Mouse (Mus musculus) layer of hippocampus, postnatal 14 days (tissue): ENCODE measurements at regions not wholly inside any gene's neighbourhood (a gene's known extent, or its start where the extent isn't known, plus 50 kb on each side); places are given as distances from the start of the nearest gene placed in this dataset.
A peak's percentile ranks its signal among the peaks of the same experiment; 100 is the strongest.
"Not testable (repeated sequence)": the region's sequence is repeated elsewhere in the genome, so short reads cannot be mapped to it uniquely, and the experiment has no call there.

Experiments
- DNase-seq, 2 experiments: peaks; one replicate each; pipeline ENCODE4 v3.0.0; 2021 to 2022; ENCODE audit warnings: low spot score in 2 of 2, mixed read lengths in 1 of 2

DNA sequence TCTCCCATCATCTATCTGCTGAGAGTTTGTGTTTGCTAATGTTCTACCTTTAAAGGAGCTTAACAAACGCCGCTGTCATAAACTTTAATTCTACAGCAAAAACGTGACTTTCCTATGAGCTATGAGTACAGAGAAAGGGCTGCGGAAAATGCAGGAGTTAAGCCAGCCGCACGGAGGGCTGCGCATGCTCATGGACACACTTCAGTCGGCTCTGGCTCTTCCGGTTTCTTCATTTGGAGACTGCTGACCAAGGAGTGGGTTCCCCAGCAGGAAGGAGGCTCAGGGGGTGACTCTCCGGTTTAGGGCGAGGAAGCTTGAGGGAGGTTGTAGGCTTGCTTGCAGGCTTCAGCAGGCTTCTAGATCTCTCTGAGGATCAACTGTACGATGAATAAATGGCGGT lies 59.3 kb downstream of the Sox2 start:
- DNase-seq = no peak

DNA sequence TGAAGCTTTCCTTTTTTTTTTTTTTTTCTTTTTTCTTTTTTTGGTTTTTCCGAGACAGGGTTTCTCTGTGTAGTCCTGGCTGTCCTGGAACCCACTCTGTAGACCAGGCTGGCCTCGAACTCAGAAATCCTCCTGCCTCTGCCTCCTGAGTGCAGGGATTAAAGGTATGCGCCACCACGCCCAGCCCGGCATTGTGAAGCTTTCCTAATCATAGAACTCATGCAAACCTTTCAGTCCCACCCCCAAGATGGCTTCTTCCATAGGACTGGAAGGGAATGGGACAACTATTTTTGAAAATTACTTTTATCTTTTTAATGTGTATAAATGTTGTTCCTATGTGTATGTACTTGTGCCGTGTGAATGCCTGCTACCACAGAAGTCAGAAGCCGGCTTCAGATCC lies 61.9 kb downstream of the Sox2 start:
- DNase-seq = not testable (repeated sequence)

DNA sequence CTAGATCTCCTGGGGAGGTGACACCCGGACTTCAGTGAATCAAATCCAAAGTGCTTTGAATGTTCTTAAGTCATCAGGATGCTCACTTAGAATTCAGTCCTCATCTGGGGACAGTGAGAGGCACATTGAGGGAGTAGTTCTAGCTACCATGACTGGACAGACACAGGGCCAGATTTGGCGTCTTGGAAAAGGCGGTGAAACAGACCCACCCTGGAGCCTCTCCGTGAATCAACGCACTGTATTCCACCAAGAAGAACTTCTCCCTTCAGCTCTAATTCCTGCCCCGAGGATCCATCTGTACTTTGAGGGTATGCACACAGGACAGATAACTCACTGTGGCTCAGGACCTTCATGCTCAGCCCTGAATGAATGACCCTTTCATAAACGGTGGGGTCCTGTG lies 72.3 kb downstream of the Sox2 start:
- peak in 1 of 2 experiments; percentile 55 for DNase-seq

DNA sequence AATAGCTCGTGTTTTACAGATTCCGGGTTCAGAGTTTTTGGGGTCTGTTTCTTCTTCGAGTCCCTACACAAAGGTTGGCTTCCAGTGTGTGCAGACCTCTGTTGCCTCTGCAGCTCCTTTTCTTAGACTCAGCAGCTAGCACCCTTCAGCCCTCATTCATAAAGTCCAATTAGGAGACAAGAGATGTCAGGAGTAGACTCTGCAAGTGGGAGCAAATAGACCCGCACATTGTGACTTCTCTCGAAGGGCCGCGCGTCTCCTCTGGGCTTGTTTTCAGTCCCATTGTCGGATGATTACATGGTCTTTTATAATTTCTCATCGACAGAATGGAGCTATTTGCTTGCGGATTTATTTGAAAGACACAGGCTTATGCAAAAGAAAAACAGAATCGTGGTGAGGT lies 76.8 kb downstream of the Sox2 start:
- no peak for DNase-seq

DNA sequence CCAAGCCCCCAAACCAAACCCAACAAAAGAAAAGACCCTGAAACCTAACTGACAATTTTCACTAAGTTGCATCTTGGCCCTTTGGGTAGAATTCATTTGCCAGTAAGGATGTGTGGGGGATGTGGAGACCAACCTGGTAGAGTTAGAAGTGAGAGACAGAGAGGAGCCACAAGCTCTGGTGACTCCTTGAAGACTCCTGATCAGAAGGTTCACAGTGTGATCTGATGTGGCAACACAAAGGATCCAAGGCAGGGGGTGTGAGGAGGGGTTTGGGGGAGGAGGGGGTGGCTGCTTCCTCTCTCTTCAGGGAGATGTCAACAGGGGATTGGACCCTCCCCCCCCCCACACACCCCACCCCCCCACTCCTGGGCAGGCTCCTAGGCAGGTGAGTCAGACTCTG lies 78.1 kb downstream of the Sox2 start:
- DNase-seq = no peak

DNA sequence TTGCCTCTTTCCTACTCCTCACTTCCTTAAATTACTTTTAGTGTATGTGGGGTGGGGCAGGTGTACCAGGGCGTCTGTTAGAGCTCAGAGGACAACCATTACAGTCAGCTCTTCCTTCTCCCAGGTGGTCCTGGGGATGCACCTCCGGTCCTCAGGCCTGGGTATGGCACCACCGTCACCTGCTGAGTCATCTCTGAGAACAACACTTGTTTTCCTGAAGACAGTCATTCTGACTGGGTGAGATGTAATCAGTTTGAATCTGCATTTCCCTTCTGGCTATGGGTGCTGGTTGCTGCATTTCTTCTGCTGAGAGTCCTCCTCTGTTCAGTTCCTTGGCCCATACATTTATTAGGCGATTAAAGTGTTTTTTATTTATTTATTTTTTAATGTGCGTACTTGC lies 84.8 kb downstream of the Sox2 start:
- no peak for DNase-seq

DNA sequence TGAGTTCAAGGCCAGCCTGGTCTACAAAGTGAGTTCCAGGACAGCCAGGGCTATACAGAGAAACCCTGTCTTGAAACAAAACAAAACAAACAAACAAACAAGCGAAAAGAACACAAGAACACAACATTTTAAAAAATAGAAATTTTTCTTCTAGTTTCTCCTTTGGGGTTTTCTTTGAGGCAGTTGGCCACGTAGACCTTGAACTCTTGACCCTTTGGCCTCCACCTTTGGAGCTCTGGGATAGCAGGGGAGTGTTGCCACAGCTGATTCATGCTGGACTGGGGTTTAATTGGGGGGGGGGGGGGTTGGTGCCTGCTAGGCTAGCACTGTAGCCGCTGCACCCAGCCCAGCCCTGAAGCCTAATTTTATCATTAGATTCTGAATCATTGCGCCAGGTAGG lies 87.8 kb downstream of the Sox2 start:
- DNase-seq = no peak

DNA sequence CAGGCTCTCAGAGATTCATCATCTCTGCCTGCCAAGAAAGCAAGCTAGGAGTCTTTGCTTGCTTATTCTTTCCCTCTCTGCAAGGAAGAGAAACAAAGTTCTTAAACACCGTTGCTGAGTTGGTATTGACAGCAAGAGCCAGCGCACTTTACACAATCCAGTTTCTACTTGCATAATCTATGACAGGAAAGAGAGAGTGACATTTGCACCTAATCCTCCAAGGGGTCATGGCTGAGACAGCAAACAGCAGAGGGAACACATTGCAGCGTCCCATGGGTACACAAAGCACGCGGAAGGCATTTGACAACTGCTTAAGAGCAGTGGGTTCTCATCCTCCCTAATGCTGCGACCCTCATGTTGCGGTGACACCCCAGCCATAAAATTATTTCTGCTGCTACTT lies 88.7 kb downstream of the Sox2 start:
- DNase-seq = no peak

DNA sequence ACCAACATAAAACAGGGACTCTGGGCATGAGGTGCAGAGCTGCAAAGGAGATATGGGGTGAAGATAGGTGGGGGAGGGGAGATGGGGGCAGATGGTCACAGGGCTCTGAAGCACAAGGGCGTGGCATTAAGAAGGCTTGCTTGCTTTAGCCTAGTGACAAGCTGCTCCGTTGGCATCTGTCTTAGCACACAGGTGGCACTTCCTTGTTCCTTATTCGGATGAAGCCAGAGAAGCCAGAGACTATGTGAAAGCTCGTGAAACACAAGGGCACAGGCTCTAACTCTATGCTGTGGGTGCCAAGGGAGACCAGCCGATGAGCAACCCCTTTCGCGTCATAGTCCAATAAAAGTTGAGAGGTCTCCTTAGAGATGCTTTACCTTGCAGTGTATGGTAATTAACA lies 89.5 kb downstream of the Sox2 start:
- DNase-seq = no peak

DNA sequence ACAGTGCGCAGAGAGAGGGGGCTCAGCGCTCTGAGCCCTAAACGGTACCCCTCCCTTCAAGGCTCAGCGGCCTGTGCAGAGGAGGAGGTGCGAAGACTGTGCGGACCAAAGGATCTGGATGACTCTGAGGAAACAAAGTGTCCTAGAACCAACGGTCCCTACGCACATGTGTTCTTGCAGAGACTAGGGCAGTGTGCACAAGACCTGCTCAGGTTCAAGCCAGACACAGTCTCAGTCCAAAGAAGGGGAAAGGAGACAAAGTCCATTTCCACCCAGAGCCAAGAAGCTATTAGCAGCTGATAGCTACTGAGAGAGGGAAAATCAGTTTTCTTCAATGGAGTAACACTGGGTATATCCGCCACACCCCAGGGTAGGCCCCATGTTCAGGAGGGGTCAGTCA lies 89.9 kb downstream of the Sox2 start:
- DNase-seq = no peak

DNA sequence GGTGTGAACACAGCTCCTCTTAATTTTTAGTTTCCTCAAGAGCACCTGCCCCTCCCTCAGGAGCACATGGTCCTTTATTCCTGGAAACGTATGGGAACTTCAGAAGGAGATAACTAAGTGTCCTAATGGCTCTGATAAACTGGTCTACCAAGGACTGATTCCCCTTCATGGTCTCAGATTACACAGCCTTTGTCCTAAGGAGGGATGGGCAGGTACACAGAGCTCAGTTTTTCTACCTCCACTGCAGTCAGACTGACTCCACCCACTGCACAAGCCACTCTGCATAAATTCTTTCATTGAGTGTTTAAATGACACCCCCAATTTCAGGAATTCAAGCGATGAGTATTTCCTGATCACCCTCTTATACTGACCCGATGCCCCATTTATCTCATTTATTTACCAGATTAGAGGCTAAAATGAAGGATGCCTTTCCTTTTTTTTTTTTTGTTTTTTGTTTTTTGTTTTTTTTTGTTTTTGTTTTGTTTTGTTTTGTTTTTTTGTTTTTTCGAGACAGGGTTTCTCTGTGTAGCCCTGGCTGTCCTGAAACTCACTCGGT lies 95.1 kb downstream of the Sox2 start:
- no peak for DNase-seq

DNA sequence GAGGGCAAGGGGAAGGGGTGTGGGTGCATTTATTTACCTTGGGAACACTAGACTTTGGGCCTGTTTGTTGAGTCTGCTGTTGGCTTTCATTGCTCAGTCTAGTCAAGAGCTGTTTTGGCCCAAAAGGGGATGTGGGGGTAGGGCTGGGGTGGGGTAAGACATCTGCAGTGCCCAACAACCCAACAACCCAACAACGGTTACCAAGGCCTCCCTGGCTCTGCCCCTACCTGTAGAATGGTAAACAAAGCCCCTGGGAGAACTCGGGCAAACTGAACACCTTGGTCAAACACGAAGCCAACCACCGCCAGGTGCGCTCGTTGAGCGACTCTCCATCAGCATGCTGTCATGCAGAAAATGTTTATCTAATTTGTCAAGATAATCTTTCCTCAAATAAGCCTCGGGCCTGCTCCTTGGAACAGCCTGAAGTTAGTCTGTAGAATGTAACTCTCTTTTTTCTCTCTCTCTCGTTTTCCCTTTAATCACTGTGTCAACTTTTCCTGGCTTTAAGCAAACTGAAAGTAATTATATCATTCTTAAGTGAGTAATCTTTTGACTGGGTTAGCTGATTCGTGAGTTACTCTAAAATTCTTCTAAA lies 97.4 kb downstream of the Sox2 start:
- no peak for DNase-seq

DNA sequence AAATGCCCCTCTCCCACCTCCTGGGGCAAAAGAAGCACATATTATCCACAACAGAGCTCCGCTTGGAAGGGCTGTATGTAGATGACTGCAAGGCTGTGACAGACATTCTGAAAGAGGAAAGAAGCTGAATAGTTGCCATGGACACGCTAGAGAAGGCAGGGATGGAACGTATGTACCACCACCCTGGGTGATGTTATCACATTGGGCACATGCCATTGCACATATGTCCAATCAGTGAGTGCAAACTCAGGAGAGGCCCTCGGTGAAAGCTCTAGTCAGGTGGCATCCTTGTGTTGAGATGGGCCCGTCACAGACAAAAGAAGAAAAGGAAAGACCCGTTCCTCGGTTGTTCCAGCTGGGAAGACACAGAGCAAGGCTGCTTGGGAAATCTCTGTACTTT lies 99.8 kb downstream of the Sox2 start:
- DNase-seq = no peak

DNA sequence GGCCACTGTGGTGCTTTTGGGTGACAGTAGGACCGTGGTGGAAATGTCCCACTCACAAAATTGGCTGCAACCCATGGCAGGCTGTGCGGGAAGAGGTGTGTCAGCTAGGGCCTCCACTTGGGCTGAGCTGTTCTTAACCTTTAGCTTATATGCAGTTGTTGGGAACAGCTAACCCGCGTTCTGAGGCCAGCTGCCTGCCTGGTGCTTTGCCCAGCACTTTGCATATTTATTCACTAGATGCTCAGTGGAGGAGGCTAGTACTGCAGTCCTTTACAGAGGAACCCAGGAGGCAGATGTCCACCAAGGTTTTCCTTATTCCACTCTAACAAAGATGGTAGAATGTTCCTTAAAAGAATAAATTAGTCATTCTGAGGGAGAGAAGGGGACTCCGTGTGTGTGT lies 101.3 kb downstream of the Sox2 start:
- peak in 1 of 2 experiments; percentile 8 for DNase-seq

DNA sequence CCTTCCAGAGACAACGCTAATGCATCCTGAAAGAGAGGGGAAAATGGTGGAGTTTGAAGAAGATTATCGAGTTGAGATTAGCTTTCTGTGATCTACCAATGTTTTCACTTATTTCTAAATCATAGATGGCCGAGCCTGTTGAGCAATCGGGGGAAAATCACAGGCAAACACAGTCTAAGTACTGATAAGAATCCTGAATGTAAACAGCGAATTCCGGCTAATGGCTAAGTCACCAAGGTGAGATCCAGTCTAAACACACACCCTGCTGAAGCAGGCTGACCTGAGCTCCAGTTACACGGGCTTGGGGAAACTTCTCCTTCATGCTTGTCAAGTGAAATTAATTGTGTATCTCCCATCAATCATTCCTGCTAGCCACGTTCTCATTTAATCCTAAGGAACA lies 103.4 kb downstream of the Sox2 start:
- DNase-seq = no peak

DNA sequence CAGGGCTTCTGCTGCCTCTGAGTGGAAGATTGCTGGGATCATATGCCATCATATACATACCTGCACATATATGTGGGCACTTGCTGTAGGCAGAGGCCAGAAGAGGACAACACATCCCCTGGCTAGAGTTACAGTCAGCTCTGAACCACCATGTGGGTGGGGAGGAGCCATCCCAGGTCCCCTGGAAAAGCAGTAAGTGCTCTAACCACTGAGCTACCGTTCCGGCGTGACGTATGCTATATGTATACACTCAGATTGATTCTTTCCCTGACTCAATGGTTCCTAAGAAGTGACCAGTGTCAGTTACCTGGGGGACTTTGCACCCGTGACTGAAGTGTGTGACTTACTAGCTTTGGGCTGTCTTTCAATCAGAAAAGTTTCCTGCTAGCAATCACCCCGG lies 104.6 kb downstream of the Sox2 start:
- no peak for DNase-seq

DNA sequence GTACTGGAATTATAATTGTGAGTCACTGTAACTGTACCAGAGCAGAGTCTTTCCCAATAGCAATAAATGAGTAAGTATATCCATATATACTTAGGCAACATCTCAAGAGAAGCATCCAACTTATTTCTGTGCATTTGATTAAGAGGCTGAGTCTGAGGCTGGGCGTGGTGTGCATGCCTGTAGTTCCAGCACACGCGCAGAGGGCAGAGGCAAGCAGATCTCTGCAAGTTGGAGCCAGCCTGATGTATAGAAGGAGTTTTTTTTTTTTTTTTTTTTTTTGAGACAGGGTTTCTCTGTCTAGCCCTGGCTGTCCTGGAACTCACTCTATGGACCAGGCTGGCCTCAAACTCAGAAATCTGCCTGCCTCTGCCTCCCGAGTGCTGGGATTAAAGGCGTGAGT lies 105.1 kb downstream of the Sox2 start:
- not testable (repeated sequence) for DNase-seq

DNA sequence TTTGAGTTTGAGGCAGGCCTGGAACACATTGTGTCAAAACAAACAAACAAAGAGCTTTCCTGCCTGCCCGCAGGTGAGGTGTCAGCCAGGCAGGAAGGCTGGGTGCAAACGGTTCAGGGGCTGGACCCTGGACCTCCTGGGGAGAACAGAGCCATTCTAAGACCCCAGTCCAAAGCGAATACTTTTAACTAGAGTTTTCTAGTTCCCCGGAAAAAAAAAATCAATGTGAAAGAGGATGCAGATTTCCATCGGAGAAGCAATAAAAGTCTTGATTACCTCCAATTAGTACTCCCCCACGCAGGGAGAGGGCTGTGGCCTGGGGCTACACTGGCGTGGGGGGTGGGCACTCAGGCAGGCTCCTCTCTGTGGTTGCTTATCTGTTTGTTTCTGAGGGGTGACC lies 106.4 kb downstream of the Sox2 start:
- DNase-seq = no peak

DNA sequence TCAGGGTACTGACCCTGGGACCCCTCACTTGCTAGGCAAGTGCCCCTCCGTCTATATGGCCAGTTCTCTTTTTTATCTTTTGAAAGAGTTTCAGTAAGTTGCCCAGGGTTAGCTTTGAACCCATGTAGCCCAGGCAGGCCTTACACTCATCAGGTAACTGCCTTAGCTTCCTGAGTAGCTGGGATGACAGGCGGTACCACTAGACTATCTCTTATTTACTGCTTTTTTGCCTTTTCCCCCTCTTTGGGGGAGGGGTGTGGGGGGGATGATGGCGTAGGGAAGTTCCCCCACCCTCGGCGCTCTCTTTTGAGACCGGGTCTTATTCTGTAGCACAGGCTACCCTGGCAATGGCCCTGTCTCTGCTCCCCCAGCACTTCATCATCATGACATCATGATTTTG lies 106.9 kb downstream of the Sox2 start:
- DNase-seq = no peak

DNA sequence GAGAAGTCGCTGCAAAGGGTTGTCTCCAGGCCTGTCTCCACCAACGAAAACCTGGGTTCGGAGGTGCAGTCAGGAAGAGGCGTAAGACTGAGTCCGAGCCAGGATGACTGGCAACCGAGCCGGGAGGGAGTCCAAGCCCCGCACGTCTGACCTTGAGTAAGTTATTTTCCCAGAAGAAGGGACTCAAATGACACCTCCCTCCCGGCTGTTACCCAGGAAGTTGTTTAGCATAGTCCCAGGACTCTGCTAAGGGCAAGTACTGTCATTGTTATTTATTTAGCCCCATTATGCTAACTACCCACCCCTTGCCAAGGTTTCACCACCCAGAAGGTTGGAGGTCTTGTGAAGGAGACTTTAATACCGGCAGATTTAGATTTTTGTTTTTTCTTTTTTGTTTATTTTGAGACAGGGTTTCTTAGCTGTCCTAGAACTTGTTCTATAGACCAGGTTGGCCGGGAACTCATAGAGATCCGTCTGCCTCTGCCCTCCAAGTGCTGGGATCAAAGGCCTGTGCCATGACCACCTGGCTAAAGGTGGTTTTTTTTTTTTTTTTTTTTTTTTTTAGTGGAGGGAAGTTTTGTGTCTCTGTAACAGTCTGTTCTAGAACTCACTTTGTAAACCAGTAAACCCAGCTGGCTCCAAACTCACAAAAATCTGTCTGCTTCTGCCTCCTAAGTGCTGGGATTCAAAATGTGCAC lies 107.8 kb downstream of the Sox2 start:
- no peak for DNase-seq

DNA sequence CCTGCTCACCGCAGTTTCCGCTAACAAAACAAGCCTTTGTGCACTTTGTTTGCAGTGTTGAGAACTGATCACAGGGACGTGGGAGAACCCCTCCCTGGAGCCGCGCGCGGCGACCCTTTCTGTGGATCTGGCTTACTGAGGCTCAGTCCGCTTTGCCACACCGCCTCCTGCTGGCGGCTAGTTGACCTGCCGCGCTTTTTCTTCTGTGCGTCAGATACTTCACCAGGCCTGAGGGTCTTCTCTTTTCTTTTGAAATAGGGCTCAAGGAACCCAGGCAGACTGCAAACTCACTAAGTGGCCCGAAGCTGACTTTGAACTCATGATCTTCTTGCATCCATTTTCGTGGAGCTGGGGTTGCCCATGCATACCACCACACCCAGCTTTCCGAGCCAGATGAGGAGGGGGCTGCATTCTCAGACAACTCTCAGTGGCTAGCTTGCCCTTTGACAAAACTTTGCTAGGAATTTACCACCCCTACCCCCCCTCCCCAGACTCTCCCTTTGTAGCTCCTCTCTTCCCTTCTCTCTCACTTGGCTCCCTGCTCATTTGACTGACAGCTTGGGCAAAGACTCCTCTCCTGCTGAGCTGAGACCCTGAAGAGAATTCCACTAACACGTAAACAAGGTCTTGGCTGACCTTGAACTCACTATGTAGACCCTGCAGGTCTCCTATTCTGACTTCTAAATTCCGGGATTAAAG lies 109.9 kb downstream of the Sox2 start:
- no peak for DNase-seq

DNA sequence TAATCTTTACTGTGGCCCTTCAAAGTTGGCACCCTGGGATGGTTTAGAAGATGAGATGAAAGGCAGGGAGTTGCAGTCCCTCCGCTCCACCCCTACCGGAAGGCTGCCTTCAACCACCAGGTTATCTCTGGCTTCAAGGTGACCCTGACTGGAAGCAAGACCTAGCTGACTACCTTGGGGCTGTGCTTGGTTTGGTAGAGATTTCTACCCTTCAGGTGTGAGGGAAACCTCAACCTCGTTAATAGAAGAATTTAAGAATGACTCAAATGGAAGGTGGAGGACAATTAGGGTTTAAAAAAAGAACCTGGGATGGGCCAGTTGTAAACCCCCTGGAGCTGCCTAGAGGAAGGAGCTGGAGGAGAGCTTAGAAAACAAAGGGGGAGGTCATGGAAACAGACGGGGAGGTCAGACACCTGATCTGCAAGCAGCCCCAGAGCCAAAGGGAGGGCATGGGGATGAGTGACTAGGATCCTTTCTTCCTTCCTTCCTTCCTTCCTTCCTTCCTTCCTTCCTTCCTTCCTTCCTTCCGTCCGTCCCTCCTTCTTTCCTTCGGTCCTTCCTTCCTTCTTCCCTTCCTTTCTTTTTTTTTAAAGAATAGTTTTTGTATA lies 111.1 kb downstream of the Sox2 start:
- DNase-seq = no peak
